Mouse (Mus musculus) kidney, embryonic 14.5 days (tissue): ENCODE measurements around the gene Rbp7. TPM values are rescaled to one million over a fixed set of nuclear protein-coding genes. Genes with fewer than 3 reads are reported as not detected.
A peak's percentile ranks its signal among the peaks of the same experiment; 100 is the strongest.

ENCODE experiments used
- ATAC-seq: fragments of 200-750 bp; cut with Nextera tagmentation; 2 replicates; pipeline ENCODE4 v1.8.0; 2017; ENCODE audit warnings: moderate number of reproducible peaks, mild to moderate bottlenecking, moderate TSS enrichment, moderate library complexity; ENCODE audit not compliant: low FRiP score, low TSS enrichment
- H3K27ac ChIP-seq: fragments of 300-500 bp; sonication (generic); 2 replicates; pipeline ENCODE4 v1.5.1; 2014; ENCODE audit warnings: low read depth, mild to moderate bottlenecking, low read length, moderate library complexity, mixed read lengths
- H3K27me3 ChIP-seq: fragments of 300-500 bp; sonication (generic); 2 replicates; pipeline ENCODE4 v1.6.1; 2014; ENCODE audit warnings: mild to moderate bottlenecking, low read length; ENCODE audit not compliant: control insufficient read depth, insufficient read depth
- H3K36me3 ChIP-seq: fragments of 300-500 bp; sonication (generic); 2 replicates; pipeline ENCODE4 v1.6.1; 2014; ENCODE audit warnings: low read length, mixed read lengths; ENCODE audit not compliant: control insufficient read depth, insufficient read depth
- H3K4me1 ChIP-seq: fragments of 300-500 bp; sonication (generic); 2 replicates; pipeline ENCODE4 v1.6.1; 2014; ENCODE audit warnings: low read length, mixed read lengths; ENCODE audit not compliant: control insufficient read depth, insufficient read depth
- H3K4me2 ChIP-seq: fragments of 300-500 bp; sonication (generic); replicated peaks from 2 replicates; pipeline ENCODE4 v1.6.1; 2014; ENCODE audit warnings: low read depth, mild to moderate bottlenecking, low read length
- H3K4me3 ChIP-seq: fragments of 300-500 bp; sonication (generic); 2 replicates; pipeline ENCODE4 v1.5.1; 2014; ENCODE audit warnings: mild to moderate bottlenecking, low read length
- H3K9ac ChIP-seq: fragments of 300-500 bp; sonication (generic); 2 replicates; pipeline ENCODE4 v1.6.1; 2014; ENCODE audit warnings: low read depth, mild to moderate bottlenecking, low read length, moderate library complexity
- H3K9me3 ChIP-seq: fragments of 300-500 bp; sonication (generic); 2 replicates; pipeline ENCODE4 v1.6.1; 2016; ENCODE audit warnings: low read length; ENCODE audit not compliant: control insufficient read depth
- WGBS: fragments of 180-500 bp; shearing (Covaris S2); extraction: QIAGEN DNeasy Blood & Tissue Kit; methylation state at CpG from one replicate; pipeline ENCODE4 v1.1.7; 2014; 5-methylcytosine and 5-hydroxymethylcytosine counted together
- polyA plus RNA-seq: library from polyadenylated mRNA; unstranded; fragments of >200 nt; fragmentation: Nextera tagmentation; extraction: Ambion mirVana; gene quantifications from 2 replicates; pipeline ENCODE4 v1.2.1, GENCODE M21; 2014

Gene Rbp7
- polyA plus RNA-seq, 1 experiment from 2014 or later: 1.1 TPM

- no peaks in the 10 kb centered on the region for H3K9me3 ChIP-seq
- peaks cover 11% of the 10 kb centered on the region for H3K4me1 ChIP-seq
- no peaks in the 10 kb centered on the region for H3K27me3 ChIP-seq
- ATAC-seq: peak; percentile 98
- H3K9ac ChIP-seq: peak within 1 kb of the TSS; percentile 88
- H3K4me3 ChIP-seq: peak within 1 kb of the TSS; percentile 86
- peak within 1 kb of the TSS; percentile 88 for H3K4me2 ChIP-seq
- H3K27ac ChIP-seq: peak within 1 kb of the TSS; percentile 52
- WGBS: under 1% methylated on average over 60 of the region's 60 CpGs
- peaks cover 36% of the 10 kb centered on the region for H3K36me3 ChIP-seq
Observed at GRCm38 (mm10) chr4:149485053-149485824, 30.5 kb upstream of the Rbp7 start, which contains the start of the genes Nmnat1 and Lzic. Gene Nmnat1, minus strand, starts transcription at chr4:149485202. Gene Lzic, plus strand, starts transcription at chr4:149485229.

GRCm38 (mm10) chr4:149484566-149484965 lies 29.8 kb upstream of the Rbp7 start:
- WGBS: 54% methylated on average over 3 of the region's 3 CpGs
- H3K4me3 ChIP-seq: peak overlapping the region; percentile 86
- no peaks in the 10 kb centered on the region for H3K9me3 ChIP-seq
- peak overlapping the region; percentile 88 for H3K4me2 ChIP-seq
- peaks cover 11% of the 10 kb centered on the region for H3K4me1 ChIP-seq
- H3K27me3 ChIP-seq: no peaks in the 10 kb centered on the region
- ATAC-seq: peak; percentile 3; the same call in 1 of the 2 replicates
- H3K9ac ChIP-seq: peak overlapping the region; percentile 88
- peaks cover 30% of the 10 kb centered on the region for H3K36me3 ChIP-seq
- H3K27ac ChIP-seq: peak overlapping the region; percentile 52

DNA sequence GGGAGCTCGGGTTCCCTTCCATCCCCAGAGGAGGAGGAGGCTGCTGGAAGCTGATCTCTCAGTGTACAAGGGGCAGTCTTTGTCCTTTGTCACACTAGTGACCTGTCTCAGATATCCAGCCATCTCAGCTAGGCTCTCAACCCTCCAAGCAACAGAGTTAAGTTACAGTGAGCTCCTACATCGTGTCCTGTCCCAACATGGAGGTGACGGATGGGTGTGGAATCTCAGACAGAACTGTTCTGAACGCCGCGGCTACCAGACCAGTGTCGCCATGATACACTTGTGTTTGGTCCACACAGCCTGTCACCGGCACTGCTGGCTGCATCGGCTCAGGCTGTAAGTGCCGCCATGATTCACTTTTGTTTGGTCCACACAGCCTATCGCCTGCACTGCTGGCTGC lies 22.3 kb upstream of the Rbp7 start, which contains the start of gene Tmem274:
Tmem274 (plus strand) TSS at position 301 of the 400 bp plus-strand sequence.
- Histone ChIP-seq H3K4me2 (no peak within 1 kb of the TSS), H3K4me3 (no peak within 1 kb of the TSS), H3K27ac (no peak within 1 kb of the TSS), H3K4me1 (no peaks in the 10 kb centered on the region), H3K36me3 (peaks cover 10% of the 10 kb centered on the region; the same call in 1 of the 2 replicates), H3K9me3 (no peaks in the 10 kb centered on the region), H3K9ac (no peak within 1 kb of the TSS), H3K27me3 (no peaks in the 10 kb centered on the region)
- 67% methylated on average over 11 of the region's 11 CpGs for WGBS
- 0 out of 2 replicates have a peak, but pooled peaks have one; percentile 39 for ATAC-seq

DNA sequence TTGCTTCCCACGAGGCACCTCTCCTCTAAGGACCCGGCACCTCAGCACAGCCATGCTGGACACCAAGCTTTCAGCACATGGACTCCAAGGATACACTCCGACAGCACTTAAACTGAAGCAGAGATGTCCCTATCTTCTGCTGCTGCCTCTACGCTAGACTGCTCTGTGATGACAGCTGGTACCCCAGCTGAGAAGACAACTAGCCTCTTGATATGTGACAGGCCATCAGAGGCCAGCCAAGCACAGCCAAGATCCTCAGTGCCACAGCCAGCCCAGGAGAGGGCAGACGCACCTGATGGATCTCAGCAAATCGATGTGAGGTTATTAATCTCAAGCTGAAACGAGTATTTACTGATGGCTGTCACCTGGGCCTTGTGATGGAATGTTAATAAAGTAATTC lies 20.3 kb upstream of the Rbp7 start:
- 70% methylated on average over 7 of the region's 7 CpGs for WGBS
- H3K4me3 ChIP-seq: no peak overlapping the region
- H3K36me3 ChIP-seq: peaks cover 11% of the 10 kb centered on the region; the same call in 1 of the 2 replicates
- H3K9me3 ChIP-seq: no peaks in the 10 kb centered on the region
- no peak for ATAC-seq
- no peak overlapping the region for H3K9ac ChIP-seq
- H3K4me1 ChIP-seq: no peaks in the 10 kb centered on the region
- H3K27me3 ChIP-seq: no peaks in the 10 kb centered on the region
- no peak overlapping the region for H3K4me2 ChIP-seq
- H3K27ac ChIP-seq: no peak overlapping the region

DNA sequence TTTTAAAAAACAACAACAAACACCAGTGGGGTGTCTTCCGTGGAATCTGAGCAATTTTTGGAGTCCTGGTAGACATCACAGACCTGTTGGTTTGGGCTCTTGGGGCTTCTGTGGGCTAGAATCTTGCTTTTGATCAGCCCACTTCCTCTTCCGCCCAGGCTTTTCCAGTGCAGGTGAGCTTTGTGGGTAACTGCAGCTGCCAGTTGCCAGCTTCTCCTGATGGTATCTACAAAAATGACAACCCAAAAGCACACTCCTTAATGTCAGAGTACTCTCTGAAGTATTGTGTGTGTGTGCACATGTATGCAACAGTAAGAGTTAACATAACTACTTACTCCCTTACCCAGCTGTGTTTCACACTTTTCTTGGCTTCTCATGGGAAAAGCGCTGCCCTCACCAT lies 14.8 kb upstream of the Rbp7 start:
- WGBS: 90% methylated on average over 3 of the region's 3 CpGs
- no peaks in the 10 kb centered on the region for H3K9me3 ChIP-seq
- H3K27ac ChIP-seq: no peak overlapping the region
- H3K27me3 ChIP-seq: no peaks in the 10 kb centered on the region
- no peak overlapping the region for H3K4me2 ChIP-seq
- H3K4me1 ChIP-seq: no peaks in the 10 kb centered on the region
- no peak for ATAC-seq
- peaks cover 16% of the 10 kb centered on the region for H3K36me3 ChIP-seq
- H3K4me3 ChIP-seq: no peak overlapping the region
- H3K9ac ChIP-seq: no peak overlapping the region

DNA sequence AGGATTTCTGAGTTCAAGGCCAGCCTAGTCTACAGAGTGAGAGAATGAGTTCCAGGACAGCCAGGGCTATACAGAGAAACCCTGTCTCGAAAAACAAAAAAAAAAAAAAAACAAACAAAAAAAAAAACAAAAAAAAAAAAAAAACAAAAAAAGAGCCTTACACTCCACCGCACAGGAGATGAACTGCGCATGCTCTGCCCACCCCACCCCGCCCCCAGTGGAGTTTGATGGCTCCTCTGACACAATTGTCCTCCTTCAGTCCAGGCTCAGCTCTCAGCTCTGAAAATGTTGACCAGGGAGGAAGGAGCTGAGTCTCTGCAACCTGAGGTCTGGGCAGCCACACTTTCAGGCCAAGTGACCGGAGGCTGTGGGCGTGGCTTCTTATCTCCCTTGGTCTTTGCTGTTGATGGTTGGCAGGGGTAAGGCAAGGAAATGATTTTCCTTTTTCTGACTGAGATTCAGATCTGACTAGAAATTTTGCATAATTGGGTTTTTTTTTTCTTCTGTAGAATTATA lies 8.7 kb upstream of the Rbp7 start:
- Histone ChIP-seq H3K4me1 (no peaks in the 10 kb centered on the region), H3K4me2 (no peak overlapping the region), H3K4me3 (no peak overlapping the region), H3K27ac (no peak overlapping the region), H3K27me3 (no peaks in the 10 kb centered on the region), H3K36me3 (peaks cover 1% of the 10 kb centered on the region), H3K9me3 (no peaks in the 10 kb centered on the region), H3K9ac (no peak overlapping the region)
- no peak for ATAC-seq
- WGBS: 71% methylated on average over 6 of the region's 6 CpGs

- no peak overlapping the region for H3K9ac ChIP-seq
- H3K9me3 ChIP-seq: no peaks in the 10 kb centered on the region
- H3K27ac ChIP-seq: no peak overlapping the region
- no peak overlapping the region for H3K4me2 ChIP-seq
- WGBS: 78% methylated on average over 6 of the region's 6 CpGs
- no peak overlapping the region for H3K4me3 ChIP-seq
- no peaks in the 10 kb centered on the region for H3K4me1 ChIP-seq
- H3K27me3 ChIP-seq: no peaks in the 10 kb centered on the region
- no peak for ATAC-seq
- no peaks in the 10 kb centered on the region for H3K36me3 ChIP-seq
Observed at GRCm38 (mm10) chr4:149462305-149462971, 7.7 kb upstream of the Rbp7 start.

DNA sequence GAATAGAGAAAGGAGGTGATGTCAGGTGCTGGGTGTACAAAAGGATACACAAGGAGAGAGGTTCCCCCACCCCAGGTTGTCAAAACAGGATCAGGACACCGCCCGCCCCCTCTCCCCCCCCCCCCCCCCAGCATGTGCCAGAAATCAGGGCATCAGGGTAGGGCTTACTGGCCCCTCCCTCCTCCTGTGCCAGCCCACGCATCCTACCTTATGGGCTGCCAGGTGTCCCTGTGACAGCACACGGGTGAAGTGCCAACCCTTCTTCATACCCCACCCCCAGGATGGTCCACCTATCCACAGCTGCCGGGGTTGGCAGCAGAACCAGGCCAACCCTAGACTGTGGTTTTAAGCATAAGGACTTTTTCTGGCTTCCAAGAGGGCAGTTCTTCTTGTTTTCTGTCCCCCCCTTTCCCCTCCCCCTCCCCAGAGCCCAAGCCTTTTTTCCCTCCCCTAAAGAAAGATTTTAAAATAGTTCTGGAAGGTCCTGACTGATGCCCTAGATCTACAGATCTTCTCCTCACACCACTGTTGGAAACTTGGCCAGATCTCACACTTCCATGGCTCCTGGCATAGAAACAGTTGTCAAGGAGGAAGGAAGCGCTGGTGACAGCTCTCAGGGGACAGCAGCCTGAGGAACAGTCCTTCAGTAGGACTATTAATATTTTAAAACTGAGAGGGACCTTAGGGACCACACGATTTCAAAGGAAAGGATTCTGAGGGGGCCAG lies 7.0 kb upstream of the Rbp7 start:
- no peak overlapping the region for H3K27ac ChIP-seq
- H3K4me3 ChIP-seq: no peak overlapping the region
- 75% methylated on average over 7 of the region's 7 CpGs for WGBS
- no peaks in the 10 kb centered on the region for H3K36me3 ChIP-seq
- no peak overlapping the region for H3K4me2 ChIP-seq
- H3K27me3 ChIP-seq: no peaks in the 10 kb centered on the region
- no peaks in the 10 kb centered on the region for H3K4me1 ChIP-seq
- H3K9me3 ChIP-seq: no peaks in the 10 kb centered on the region
- H3K9ac ChIP-seq: no peak overlapping the region
- ATAC-seq: no peak
